Mouse (Mus musculus): Measurements from ENCODE around the gene Otop2.
A peak's percentile ranks its signal among the peaks of the same experiment; 100 is the strongest.

The Otop2 gene

DNA sequence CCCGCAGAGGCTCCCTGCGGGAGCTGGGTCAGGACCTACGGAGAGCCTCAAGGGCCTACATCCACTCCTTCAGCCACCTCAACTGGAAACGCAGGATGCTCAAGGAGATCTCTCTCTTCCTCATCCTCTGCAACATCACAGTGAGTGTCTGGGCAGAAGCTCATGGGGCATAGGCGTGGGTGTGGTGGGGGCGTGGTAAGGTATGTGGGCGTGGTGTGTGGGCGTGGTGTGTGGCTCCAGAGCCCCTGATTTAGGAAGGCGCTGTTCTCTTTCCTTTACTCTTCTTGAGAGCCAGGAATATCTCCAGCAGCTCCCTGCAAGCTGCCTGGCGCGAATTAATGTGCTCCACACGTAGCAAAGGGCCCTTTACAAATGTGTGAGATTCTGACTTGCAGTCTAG lies 38.0 kb downstream of the Otop2 start:
- no peak for DNase-seq (ENCODE audit: low read depth in 1 of 2, low spot score in 2 of 2)

DNA sequence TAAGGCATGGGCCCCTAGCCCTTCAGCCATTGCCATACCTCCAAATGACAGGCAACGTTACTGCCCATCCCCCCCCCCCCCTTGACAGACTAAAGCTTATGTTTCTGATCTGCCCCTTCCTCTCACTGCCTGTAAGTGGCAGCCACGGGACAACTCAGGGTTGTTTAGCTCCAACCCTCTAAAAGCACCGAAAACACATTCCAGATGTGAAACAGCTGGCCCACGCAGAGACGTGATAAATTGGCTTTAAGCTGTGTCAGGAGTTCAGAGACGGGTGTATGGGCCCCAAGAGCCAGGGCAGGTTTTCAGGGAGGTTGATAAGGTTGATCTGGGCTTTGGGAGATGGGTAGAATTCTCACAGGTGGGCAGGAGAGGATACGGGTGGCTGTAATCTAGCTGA lies 38.6 kb downstream of the Otop2 start:
- no peak for DNase-seq (ENCODE audit: low read depth in 1 of 2, low spot score in 2 of 2)

DNA sequence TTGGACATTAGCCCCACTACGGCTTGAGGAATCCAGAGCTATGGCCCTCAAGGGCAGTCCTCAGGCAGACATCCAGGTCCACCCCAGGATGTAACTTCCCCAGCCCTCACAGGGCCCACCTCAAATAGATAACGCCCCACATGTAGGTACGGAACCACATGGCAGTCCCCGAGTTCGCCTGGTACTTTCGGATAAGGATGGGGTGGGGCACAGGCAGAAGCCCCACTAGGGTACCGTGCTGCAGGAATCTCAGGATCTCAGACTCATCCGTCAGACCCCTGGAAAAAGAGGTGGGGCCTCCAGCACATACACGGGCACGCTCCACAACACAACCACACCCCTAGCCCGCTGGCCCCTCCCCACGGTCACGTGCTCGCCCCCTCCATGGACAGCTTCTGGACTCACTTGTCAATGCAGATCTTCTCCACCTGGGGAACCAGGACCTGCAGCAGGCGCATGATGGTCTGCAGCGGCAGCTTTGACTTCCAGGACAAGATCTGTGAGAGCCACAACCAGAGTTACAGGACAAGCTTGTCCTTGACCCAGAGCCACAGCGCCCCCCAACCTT lies 41.8 kb downstream of the Otop2 start:
- no peak for DNase-seq (ENCODE audit: low read depth in 1 of 2, low spot score in 2 of 2)

DNA sequence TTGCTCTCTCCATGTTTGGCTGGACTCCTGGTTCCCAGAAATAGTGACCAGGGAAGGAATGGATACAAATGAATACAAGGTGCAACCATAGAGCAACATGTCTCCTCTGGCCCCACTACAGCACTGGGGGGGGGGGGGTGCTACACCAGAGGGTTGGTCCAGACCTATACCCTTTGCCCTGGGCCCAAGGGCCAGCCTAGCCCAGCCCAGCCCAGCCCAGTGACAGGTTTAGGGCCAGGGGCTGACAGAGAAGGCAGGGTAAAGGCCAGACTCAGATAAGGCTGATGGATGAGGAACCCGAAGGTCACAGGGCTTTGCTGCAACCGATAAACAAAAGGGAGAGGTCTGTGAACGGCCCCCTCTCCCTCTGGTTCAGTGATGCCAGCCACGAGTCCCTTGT lies 43.0 kb downstream of the Otop2 start:
- DNase-seq (ENCODE audit: low read depth in 1 of 2, low spot score in 2 of 2), result no peak

DNA sequence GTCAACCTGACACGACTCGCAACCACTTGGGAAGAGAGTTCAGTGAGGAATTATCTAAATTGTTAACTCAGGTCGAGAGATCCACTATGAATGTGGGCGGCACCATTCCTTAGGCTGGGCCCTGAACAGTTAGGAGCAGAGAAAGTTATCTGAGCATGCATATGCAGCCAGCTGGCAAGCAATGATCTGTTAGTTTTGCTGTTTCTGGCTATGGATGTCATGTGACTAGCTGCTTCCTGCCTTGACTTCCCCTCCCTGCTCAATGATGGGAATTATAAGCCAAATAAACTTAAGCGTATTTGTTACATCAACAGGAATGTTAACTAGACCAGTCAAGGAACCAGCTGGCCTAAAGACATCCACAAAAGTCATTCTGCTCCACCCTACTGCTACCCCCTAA lies 46.4 kb downstream of the Otop2 start:
- no peak for DNase-seq (ENCODE audit: low read depth in 1 of 2, low spot score in 2 of 2)

DNA sequence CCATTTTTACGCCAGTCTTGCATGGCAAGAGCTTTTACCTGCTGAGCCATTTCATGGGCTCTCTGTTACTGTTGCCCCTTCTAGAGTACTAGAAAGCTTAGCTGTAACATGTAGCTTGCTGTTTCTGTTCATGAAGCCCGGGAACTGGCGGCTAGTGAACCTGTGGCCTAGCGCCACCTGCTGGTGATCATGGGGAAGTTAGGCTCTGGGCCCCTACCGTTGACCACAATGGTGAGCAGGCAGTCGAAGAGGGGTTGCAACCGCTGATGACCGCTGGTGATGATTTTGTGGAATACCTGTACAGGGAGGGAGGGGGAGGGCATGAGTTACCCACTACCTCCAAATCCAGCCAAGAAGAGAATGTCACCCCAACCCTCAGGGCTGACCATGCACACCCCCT lies 47.2 kb downstream of the Otop2 start:
- peak in 1 of 2 experiments; percentile 36 for DNase-seq (ENCODE audit: low read depth in 1 of 2, low spot score in 2 of 2)

DNA sequence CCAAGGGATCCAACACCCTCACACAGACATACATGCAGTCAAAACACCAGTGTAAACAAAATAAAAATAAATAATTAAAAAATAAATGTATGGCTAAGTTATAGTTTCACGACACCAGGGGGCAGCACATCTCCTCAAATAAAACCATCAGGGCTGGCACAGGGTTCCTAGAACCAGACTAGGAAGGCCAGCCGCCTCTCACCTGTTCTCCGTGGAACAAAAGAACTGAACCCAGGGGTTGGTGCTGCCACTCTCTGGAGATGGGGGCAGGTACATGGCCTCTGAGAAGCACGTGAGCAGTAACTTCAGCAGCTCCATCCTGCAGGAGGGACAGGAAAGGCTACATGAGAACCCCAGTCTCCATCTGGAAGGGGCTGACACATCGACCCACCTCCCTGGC lies 51.5 kb downstream of the Otop2 start:
- peak in 1 of 2 experiments; percentile 38 for DNase-seq (ENCODE audit: low read depth in 1 of 2, low spot score in 2 of 2)

DNA sequence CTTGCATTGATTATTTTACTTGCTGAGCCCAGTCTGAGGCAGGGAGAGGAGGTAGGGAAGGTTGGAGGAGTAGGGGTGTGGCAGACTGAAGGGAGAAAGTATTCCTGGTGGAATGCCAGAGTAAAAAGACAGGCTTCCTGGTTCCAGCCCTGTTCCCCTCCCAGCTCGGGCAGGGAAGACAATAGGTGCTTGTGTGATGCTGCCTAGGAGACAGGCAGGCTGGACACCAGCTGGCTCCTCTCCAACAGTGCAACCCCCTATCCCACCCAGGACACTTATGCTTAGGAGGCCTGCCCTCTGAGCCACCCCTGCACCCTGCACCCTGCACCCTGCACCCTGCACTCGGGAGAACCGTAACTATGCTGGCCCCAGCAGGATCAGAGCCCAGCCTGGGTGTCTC lies 52.3 kb downstream of the Otop2 start:
- DNase-seq (ENCODE audit: low read depth in 1 of 2, low spot score in 2 of 2), result no peak

DNA sequence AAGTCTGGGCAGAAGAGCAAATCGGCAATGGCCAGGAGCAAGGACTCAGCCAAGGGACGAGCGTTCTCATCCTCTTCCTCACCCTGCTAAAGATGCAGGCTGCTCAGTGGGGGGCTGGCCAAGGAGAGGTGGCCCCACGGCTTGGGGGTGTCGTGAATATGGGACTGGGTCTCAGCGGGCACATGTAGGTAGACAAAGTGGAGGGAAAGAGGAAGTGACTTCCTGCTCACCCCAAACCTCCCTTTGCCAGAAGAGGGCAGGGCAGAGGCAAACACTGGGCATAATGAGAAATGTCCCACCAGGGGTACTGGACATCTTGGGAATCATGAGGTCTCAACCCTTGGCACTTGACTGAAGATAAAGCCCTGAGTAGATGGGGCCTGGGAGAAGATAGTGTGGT lies 52.8 kb downstream of the Otop2 start:
- no peak for DNase-seq (ENCODE audit: low read depth in 1 of 2, low spot score in 2 of 2)

DNA sequence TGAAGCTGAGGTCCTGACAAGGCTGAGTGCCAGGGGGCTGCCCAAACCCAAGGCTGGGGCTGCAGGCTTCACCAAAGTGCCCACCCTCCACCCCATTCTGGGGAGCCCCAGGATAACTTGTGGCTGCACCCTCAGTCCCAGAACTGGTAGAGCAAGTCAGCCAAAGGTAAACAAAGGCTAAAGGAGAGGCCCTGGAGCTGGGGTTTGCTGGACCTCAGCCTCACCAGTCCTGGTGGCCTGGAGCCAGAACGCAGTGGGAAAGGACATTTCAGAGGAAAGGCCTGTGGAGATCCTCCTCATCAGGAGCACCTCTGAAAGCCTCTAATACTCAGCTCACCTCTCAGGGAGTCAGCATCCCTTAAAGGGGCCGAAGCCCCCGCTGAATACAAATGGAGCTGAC lies 57.2 kb downstream of the Otop2 start:
- no peak for DNase-seq (ENCODE audit: low read depth in 1 of 2, low spot score in 2 of 2)

DNA sequence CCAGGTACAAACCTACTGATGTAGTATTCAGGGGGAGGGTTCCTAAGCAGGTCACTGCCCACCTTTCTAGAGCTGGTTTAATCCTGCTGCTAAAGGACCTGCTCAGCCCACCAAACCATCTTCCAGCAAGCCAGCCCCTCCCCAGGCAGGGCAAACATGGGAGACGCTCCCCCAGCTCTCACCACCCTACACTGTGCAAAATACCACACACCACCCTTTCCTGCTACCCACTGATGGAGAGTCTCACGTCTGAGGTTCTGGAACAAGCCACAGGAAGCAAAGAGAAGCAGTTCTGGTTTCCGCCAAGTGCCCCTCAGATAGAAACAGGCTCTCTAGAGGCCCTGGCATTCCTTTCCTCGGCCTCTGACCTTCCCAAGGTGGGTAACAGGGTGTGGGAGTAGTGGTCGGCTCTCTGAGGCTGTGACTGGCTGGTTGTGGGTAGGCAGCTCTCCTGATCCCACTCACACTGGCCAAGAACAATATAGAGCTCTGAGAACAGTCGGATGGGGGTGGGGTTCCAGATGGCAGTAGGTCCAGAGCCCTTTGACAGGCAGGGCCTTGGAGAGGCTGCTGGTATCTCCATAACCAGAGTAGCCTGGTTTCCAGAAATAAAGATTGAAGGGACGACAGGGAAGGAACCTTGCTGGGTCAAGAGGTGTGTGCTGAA lies 59.2 kb downstream of the Otop2 start:
- no peak for DNase-seq (ENCODE audit: low read depth in 1 of 2, low spot score in 2 of 2)

DNA sequence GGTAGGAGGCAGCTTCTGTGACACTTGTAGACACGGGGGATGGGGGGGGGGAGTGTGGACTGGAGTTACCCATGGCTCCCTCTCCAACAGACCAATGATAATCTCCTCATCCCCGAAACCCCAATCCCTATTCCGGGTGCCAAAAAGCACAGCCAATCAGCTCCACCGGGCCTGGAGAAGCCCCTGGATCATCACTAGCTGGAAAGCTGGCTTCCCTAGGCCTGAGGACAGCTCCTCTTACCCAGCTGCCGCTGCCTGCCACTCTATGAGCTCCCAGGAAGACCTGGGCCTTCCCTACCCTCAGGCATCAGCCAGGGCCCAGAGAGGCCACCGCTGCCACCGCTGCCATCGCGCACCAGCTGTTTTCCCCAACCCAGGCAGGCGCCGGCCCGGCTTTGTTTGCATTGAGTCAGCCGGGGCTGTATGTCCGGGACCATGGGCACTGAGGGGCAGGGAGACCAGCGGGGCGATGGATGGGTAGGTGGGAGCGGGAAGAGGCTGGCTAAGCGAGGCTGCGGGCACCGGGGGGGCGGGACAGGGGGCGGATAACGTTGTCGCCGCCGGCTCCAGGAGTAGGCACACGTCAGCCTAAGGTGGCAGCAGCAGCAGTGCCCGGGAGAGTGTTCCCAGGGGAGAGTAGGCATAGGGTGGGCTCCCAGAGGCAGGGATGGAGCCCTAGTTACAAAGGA lies 59.9 kb downstream of the Otop2 start:
- no peak for DNase-seq (ENCODE audit: low read depth in 1 of 2, low spot score in 2 of 2)

DNA sequence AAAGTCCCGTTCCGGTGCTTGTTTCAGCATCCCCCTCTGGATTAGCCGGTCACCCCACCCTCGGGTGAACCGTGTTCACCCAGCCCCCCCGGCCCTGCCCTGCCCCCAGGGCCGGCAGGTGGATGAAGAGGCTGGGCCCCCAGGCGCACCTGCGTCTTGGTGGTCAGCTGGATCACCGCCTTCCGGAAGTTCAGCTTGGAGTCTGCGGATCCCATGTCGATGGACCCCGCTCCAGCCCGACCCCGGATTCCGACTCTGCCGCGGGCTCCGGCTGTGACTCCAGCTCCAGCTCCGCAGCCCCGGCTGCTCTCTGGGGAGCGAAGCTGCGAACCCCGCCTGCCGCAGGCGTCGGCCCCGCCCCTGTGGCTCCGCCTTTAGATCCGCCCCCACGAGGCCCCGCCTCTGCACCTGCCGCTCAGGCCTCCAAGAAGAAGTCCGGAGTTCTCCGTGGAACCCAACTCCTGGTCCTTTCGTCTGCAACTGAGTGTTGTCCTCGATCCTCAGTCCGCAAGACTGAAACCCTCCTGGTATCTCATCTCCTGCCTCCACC lies 60.5 kb downstream of the Otop2 start, which contains the start of gene Hid1:
Hid1 (minus strand) TSS at position 362 of the 550 bp plus-strand sequence.
- peak in 1 of 2 experiments; percentile 46 for DNase-seq (ENCODE audit: low read depth in 1 of 2, low spot score in 2 of 2)

DNA sequence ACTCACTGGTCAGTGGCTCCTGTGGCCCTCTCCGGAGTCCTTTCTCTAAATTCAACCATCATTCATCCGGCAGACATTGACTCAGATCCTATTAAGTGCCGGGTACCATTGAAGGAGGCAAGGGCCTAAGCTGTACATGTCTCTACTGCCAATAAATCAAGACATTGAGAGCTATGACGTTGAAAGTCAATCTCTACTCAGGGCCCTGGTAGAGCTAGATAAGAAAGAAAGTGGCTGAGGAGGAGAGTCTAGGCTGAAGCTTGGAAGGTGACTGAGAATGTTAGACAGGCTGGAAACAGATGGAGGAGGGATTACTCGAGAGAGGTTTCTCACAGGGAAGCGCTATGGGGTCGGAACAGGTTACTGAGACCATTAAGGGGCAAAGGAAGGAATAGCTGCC lies 63.4 kb downstream of the Otop2 start:
- DNase-seq (ENCODE audit: low read depth in 1 of 2, low spot score in 2 of 2), result no peak

DNA sequence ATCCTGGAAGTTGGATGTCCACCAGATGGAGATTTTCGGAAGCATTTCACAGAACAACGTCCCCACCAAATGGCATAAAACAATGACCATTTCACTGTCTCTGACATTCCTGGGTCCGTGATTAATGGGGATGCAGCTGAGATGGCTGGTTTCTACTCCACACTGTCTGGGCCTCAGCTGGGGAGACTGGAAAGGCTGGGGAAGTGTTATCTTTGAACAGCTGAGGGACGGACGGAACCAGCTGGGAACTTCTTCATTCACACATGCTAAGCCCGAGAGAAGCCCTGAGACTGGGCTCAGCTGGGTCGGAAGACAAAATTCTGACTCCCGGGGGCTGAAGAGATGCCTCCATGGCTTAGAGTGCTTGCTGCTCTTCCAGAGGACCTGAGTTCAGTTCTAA lies 64.4 kb downstream of the Otop2 start:
- no peak for DNase-seq (ENCODE audit: low read depth in 1 of 2, low spot score in 2 of 2)

DNA sequence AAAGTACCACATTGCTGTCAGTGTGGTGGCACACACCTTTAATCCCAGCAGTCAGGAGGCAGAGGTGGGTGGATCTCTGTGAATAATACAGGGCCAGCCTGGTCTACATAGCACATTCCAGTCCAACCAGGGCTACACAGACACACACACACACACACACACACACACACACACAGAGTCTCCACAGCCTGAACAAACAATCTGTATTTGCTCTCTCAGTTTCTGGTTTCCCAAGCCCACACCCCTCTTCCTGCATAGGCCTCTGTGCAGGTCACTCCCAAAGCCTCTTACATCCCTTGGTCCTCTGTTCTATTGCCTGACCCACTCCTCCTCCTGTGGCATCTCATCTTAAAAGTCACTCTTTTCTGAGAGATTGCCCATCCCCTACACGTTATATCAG lies 65.1 kb downstream of the Otop2 start:
- no peak for DNase-seq (ENCODE audit: low read depth in 1 of 2, low spot score in 2 of 2)

DNA sequence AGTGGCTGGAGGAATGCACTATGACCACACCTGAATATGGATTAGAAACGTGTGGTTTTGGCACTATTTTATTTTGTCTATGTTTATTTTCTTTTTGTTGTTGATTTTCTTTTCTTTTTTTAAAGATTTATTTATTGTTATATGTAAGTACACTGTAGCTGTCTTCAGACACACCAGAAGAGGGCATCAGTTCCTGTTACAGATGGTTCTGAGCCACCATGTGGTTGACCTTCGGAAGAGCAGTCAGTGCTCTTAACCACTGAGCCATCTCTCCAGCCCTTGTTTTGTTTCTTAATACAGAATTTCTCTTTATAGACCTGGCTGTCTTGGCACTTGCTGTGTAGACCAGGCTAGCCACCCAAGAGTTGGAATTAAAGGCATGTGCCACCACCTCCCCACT lies 65.8 kb downstream of the Otop2 start:
- no peak for DNase-seq (ENCODE audit: low read depth in 1 of 2, low spot score in 2 of 2)

DNA sequence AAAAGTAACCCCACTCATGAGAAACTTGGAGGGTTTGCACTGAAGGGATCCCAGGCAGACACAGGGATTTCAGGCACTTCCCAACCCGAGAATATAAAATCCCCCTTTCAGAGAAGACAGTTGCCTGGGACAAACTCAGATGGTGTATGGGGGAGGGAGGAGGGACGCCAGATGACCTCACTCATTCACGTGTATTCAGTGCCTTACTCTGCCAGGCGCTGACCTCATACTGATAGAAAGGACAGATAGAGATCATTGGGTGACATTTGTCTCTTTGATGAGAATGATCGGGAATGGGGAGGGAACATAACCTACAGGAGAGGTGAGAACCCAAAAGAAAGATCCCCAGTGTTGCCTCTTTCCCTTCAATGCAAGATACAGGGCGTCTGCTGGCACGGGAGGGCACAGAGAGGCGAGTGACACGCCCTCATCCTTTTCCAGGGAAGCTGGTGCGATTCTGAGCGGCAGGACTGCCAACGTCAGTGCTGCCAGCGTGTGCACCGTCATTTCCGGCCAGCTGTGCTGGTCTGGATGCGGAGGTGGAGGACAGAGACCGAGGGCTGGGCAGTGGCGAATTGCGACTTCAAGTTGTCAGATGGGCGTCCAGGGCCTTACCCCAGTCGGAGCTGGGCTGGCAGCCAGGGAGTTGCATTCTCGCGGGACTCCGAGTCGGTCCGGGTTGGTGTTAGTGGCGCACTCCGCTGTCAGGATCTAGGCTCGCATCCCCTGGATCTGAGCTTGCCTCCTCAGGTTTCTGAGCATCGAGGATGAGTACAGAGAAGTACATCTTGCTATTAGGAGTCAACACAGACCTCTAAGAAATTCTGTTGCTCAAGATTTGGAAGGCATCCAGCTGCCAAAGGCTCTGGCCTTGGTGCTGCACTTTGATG lies 67.1 kb downstream of the Otop2 start:
- DNase-seq (ENCODE audit: low read depth in 1 of 2, low spot score in 2 of 2), result no peak

DNA sequence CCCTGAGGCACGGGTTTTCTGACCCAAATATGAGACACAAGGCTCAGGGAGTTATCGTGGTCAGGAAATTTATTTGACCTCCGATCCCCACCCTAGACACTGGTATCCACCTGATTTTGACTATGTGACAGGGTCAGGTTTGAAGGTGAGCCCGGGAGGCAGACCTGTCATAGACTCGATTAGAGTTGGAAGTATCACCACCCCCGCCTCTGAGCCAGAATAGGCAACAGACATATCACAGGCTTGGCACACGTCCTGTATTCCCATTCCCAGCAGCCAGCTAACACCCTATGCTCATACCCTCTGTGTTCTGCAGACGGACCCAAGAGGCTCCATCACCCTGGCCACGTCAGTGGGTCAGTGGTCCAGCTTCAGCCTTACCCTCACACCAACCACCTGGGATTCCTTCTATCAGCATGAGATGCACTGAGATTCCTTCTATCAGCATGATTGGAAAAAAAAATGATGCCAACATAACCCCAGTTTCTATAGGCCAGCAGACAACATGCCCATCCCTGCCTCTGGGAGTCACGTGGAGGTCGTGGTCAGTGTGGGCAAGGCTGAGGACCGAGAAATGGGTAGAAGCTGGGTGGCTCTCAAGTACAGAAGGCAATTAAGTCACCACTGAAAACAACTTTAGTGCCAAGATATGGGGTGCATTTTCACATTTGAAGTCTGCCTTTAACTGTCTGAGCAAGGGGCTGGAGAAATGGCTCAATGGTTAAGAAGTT lies 67.9 kb downstream of the Otop2 start:
- no peak for DNase-seq (ENCODE audit: low read depth in 1 of 2, low spot score in 2 of 2)

DNA sequence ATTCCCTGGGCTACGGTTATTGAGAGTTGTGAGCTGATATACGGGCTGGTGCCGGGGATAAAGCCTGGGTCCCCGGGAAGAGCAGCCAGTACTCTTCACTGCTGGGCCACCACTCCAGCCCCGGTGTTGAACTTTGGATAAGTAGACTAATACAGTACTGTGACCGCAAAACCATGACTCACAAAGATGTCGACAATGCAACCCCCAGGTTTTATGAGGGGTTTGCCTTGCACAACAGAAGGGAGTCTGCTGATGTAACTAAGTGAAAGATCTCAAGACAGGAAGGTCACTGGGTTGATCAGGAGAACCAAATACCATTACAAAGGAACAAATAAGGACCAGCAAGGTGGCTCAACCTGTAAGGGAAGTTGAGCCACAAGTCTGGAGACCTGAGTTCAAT lies 69.8 kb downstream of the Otop2 start:
- DNase-seq (ENCODE audit: low read depth in 1 of 2, low spot score in 2 of 2), result no peak

DNA sequence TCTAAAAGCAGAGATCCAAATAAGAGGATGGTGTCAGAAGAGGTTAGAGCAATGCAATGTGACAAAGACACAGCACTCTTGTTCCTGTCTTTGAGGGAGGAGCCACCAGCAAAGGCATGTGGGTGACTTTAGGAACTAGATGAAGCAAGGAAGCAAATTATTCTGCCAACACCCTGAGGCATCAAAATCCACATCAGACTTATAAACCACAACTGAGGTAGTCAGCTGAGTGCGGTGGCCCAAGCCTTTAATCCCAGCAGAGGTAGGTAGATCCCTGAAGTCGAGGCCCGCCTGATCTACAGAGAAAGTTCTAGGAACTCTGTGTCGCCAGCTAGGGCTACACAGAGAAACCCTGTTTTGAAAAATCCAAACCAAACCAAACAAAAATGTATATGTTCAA lies 70.3 kb downstream of the Otop2 start:
- DNase-seq (ENCODE audit: low read depth in 1 of 2, low spot score in 2 of 2), result no peak
